Mouse (Mus musculus): ENCODE data around the gene Lipa. TPM values are rescaled to one million over a fixed set of nuclear protein-coding genes. Genes with fewer than 3 reads are reported as not detected.

Gene Lipa
- total RNA-seq, 2 experiments from 2014 or later, result 118 to 120 TPM

DNA sequence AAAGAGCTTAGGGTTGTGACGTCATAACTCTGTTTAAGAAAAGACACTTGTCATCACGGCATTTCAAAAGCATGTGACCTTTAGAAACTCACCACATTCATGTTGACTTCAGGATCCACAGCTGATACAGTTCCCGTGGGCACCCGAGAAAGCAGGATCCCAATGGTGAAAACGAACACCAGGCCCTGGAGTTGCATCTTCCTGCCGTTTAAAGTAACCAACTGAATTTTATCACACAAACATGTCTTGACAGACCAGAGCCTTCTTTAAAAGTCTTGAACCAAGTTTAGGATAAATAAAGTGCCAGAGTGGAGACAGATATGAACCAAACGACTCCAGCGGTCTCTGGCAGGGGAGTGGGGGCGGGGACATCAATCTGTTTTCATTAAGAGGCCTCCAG, 2.6 kb downstream of the Lipa start:
- no peak for DNase-seq (ENCODE audit: low spot score in 2 of 2)

DNA sequence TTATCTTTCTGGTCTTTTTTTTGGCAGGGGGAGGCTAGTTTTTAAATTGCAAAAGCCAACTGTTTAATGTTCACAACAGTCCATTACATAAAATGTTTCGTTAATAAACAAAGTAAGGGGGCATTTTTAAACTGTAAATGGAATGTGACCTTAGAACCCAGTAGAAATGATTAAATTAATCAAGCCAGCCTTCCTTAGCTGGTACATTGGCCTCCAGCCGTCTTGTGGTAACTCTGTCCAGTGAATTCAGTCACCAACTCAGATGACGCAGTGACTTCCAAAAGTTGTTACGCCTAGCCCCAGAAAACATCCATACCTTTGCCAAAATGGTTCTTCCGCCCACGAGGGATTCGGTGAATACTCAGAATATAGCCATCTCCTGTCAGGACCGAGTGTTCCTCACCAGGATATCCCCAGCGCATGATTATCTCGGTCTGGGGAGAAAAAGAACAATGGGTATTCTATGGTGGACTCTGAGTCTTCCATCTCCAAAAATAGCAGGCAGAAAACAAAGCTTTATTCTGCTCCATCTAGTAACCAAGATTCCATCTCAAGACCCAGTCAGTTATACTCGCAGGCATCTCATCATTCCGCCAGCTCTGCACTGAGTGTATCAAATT, 4.1 kb downstream of the Lipa start:
- DNase-seq (ENCODE audit: low spot score in 2 of 2), result no peak

DNA sequence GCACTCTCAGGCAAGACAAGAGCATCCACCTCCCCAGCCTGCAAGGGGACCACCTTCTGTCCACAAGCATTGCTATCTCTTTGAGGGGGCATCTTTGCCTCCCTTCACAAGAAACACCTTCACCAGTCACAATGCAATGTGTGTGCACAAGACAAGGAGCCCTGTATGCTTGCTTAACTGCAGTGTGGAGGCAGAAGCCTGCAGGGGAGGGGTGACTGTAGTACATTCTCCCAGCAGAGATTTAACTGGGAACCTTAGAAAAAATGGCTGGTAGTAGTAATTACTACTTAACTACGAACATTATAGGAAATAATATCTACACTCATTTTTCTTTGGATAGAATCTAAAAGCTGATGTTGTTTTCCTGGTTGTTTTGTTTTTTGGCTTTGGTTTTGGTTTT, 5.3 kb downstream of the Lipa start:
- no peak for DNase-seq (ENCODE audit: low spot score in 2 of 2)

DNA sequence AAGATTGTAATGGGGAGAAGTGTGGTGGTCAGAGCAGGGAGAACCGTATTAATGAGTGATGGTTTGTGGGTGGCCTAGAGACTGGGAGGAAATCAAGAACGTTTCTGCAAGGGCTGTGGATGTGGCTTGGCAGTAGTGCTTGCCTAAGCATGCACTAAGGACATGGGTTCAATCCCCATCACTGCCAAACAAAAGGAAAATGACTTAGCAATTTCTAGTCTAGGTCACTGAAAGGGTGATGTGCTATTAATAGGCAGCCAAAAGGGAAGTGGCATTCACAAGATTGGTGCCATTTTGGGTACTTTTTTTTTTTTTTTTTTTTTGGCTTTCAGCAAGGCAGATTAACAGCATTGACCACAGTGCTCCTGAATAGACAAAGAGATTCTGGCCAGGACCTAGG, 5.9 kb downstream of the Lipa start:
- DNase-seq (ENCODE audit: low spot score in 2 of 2), result no peak

DNA sequence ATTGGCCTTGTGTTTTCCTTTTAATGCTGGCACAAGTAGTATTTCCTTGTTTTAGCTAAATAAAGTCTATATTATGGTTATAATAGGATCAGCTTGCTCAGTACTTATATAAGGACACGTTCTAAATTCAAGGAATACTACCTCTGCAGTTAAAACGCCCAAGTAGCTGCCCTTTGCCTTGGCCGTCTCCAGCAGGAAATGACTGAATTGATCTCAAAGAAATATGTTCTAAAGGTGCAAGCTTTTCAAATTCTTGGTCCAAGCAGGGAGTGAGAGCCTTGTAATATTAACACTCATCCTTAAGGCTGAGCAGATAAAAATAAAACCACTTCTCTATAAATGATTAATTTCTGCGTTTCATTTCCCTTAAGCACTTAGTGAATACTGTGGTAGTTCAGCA, 7.2 kb downstream of the Lipa start:
- no peak for DNase-seq (ENCODE audit: low spot score in 2 of 2)

DNA sequence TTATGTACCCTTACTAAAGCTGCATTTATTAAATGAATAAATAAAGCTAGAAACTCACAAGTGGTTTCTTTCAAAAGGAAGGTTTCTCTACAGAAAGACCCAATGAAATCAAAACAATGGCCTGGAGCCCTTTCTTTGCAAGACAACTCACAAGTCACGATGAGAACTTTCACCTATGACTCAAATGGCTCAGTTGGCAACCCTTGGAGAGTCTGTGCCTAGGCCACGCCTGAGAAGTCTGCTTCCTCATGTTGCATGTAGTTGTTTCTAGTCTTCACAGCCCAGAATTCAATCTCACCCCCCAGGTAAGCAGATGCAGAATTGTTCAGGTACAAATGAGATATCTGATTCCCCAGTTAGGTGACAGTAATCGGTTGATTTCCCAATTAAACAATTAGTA, 7.6 kb downstream of the Lipa start:
- no peak for DNase-seq (ENCODE audit: low spot score in 2 of 2)

DNA sequence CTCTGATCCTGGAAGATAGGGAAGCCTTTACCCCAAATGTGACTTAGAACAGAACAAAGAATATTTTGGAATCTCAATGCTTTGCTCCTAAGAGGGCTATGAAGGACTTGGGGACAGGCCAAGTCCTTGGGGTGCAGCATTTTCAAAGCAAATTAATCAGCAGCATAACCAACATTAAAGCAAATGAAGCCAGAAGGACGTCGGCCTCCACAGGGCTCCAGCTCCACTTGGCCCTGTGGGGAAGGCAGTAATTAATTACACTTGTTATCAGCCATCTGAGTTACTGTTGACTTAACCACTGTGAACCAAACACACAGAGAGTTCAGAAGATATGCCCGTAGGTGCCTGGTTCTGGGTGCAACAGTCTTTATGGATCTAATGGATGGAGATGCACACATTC, 8.5 kb downstream of the Lipa start:
- no peak for DNase-seq (ENCODE audit: low spot score in 2 of 2)

DNA sequence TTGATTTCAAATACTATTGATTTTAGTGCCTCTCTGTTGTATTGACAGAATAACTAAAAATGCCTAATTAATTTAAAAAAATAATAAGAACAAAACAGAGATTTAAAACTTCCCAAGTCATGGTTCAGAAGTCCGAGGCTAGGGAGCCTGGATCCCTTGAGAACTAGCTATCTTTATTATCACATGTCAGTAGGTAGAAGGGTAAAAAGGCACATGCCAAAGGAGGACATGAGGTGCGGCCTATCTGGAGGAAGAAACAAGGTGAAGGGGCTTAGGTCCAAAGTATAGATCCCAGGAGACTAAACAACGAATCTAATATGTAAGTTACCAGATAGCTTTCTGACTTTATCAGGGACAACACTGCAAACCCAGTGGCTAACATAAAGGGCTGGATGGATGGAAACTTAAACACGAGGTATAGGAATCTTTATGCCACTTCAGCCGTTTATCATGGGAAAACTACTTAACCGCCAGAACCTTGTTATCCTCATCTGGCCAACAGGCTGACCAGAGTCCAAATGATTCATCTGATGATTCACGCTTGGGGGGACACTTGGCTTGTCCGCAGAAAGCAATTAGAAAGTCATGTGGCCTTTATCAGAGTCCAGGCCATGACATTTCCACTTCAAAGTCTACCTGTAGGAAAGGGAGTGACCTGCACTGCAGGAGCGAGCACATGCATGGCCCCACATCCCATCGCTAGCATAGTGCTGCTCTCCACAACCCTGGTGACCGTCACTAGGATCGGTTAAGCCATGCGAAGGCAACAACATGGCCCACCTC, 9.3 kb downstream of the Lipa start:
- no peak for DNase-seq (ENCODE audit: low spot score in 2 of 2)

DNA sequence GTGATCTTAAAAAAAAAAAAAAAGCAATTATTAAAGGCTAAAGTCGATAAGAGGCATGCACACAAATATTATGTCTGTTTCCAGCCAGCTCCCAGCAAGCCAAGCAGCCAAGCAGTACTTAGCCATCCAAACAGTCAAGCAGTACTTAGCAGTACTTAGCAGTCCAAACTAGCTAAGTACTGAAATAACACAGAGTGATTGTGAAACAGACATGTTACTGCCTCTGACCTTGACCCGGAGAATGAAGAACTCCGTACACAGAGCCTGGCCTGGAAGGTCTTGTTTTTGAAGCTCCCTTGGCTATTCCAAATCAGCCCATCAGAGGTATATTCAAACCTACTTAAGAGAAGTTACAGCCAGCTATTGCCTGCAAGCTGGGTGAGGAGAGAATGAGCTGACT, 10.1 kb downstream of the Lipa start:
- DNase-seq (ENCODE audit: low spot score in 2 of 2), result no peak

DNA sequence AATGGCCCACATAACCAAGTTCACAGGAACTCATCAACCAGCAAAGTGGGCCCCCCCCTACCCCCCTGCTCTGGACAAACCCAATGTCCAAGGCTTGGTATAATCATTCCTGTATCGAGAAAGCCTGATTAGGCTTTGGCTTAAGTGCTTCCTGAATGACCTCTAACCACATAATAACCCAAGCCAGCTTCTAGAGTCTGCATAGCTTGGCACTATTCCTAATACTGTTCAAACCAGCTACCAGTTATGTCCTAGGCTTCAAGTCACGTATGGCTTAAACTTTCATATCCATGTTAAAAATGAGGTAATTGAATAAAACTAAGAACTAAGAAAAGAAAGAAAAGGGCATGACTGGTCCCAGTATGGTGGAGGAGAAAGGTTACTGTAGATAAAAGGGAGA, 10.9 kb downstream of the Lipa start:
- no peak for DNase-seq (ENCODE audit: low spot score in 2 of 2)

DNA sequence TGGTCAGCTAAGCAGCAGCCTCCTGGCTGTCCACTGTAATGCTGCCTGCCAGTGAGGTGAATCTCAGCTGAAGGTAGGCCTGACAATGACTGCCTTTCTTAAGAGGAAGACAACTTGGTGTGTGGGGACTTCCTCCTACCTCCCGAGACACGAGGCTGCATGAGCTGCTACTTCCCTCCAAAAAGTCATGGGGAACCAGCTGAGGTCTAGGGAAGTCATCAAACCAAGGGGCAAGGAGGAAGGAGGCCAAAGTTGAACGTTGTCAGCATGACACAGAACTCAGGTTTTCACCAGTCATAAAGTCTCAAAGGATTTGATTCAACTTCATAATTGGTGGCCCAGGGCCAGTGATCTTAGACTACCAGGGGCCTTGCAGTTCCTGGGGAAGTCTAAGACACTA, 11.6 kb downstream of the Lipa start:
- DNase-seq (ENCODE audit: low spot score in 2 of 2), result no peak

DNA sequence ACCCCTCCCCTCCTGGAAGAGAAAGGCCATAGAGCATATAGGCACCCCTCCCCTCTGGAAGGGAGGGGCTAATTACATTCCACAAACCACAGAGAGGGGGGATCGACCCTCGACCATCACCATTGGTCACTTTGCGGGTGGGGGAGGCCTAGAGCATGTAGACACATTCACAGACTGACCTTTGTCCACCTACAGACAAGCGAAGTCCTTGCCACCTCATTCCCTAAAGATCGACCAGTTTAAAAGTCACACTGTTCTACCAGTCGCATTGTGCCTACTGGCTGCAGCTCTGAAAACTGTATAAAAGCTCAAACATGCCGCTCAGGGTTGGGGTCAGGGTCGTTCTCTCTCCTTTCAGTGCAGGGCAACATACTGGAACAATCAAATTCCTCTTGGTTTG, 15.7 kb downstream of the Lipa start:
- no peak for DNase-seq (ENCODE audit: low spot score in 2 of 2)

DNA sequence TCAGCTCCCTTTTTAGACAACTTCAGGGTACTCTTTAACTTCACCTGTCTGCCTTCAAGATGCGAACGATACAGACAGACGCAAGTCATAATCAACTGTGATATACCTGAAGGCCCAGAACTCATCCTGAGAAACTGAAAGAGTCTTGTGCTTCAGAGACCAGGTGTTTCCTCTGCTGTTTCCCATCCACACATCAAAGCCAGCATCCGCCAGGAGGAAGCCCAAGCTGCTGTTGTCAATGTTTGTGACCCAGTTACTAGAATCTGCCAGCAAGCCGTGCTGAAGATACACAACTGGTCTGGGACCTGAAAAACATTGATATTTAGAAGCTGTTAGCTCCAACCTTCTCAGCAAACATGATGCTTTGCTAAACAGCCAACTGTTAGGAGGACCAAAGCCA, 16.6 kb downstream of the Lipa start:
- DNase-seq (ENCODE audit: low spot score in 2 of 2), result no peak

DNA sequence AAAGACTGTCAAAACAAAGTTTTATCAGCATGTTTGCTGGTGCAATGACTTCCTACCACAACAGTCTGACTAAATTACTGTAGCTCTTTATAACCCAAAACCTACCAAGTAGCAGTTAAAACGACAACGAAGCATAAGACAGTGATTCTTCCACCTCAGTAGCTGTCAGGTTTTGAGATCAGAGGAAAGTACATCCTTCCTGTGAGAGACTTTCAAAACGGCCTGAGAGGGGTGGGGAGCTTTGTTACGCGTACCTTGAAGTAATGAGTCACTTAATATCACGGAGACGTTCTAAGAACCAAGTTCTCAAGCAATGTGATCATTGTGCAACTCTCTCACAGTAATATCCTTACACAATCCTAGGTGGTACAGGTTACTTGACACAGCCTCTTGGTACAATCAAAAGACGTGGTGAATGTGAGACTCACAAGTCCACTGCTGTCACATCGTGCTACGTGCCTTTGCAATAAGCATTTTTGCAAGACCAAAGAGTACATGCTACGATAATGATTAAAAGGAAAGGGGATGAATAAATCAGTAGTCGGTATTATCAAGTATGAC, 22.0 kb downstream of the Lipa start:
- no peak for DNase-seq (ENCODE audit: low spot score in 2 of 2)

DNA sequence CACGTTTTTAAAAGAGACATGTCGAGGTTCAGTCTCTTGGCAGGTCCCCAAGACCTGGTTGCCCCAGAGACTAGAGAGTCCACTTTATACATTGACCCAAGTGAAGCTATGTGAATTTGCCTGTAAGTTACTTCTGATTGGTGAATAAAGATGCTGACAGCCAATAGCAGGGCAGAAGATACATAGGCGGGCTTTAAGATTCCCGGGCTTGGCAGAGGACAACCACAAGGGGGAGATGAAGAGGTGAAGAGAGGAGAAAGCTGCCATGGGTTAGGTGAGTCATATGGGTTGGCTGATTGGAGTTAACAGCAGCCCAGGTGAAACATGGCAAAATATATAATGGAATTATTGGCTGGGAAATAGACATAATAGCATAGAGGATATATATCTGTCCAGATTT, 26.5 kb downstream of the Lipa start:
- DNase-seq (ENCODE audit: low spot score in 2 of 2), result peak in 1 of 2 experiments; percentile 57

DNA sequence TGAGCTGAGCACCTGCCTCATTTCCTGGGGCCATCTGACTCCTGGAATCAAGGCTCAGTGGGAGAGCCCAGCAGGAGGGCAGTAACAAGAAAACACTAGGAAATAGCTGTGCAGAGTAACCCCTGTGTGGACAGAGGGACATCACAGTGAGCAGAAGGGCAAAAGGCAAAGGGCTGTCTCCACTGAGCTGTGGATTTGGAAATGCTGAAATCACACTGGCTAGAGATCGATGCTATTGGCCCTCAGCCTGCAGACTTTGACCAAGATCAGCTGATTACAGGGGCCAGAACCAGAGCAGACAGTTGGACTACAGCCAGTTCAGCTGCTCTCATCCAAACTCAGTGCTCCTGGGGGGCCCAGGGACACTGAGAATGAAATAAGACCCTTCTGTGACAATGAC, 30.9 kb downstream of the Lipa start:
- DNase-seq (ENCODE audit: low spot score in 2 of 2), result no peak

DNA sequence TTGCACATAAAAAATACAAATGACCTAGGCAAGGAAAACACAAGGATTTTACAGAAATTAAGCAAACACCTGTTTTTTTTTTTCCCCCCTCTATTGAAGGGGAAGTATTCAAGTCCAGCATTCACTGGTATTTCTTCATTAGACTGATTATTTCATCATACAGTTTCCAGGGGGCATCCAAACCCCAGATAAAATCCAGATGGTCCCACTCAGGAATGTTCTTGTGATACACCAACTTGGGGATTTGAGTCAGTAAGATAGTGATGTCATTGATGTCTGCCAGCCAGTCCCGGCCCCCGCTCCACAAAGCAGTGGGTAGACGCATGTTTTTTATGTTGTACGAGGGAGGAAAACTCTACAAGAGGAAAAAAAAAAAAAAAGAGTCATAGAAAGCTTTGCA, 33.4 kb downstream of the Lipa start:
- DNase-seq (ENCODE audit: low spot score in 2 of 2), result no peak

DNA sequence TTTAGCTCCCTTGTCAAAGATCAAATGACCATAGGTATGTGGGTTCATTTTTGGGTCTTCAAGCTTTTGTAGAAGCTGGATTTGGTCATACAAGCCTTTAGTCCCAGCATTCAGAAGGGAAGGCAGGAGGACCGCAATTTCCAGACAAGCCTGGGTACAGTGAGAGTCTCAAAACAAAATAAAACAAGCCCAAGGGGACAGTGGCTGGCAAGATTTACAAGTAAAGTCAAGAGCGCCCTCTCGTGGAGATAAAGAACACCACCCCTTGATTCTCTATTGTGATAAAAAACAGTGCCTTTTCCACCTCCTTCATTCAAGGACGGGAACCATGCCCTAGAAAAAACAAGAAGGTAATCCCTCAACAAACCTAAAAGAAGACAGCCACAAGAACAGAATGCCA, 43.7 kb downstream of the Lipa start:
- no peak for DNase-seq (ENCODE audit: low spot score in 2 of 2)

DNA sequence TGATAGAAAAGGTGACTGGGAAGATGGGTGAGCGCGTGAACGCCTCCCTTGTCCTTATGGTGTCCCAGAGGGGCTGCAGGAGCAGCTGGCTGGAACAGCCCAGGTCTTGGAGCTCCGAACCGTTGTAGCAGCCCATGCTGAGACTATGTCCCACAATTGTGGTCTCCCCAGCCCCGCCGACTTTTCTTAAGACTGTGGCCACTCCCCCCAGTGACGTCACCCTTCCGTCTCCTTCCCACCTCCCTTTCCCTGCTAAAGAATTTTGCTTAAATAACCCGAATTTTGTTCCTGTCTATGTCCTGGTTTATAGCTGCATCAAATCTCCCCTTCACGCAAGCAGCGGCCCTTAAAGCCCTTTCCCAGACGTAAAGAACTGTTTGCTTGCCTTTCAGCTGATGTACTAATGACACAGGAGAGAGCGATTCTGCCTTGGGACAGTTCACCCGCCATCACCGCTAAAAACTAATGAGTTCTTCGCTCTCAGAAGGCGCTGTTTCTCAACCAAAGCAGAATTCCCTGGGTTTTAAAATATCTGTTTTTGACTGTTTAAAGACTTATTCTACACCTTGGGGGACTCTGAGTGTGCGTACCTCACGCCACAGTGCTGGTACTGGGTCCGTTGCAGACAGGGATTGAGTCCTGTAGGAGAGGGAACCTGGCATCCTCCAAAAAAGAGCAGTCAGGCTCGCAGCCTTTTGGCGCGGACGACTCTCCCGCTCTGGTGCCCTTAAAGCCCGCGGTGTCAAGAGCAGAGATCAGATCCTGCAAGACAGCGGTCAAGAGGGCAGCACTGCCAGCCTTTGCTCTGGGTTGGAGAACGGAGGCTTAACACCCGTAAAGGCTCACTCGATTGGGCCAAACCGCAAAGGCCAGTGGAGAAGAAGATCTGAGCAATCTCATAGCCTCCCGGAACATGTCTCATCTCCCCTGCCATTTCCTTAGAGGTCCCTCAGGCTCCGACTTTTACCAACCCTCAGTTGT, 52.0 kb downstream of the Lipa start, which contains the start of gene Ch25h:
Ch25h (minus strand) TSS at position 174 of the 981 bp plus-strand sequence.
- DNase-seq (ENCODE audit: low spot score in 2 of 2), result no peak

DNA sequence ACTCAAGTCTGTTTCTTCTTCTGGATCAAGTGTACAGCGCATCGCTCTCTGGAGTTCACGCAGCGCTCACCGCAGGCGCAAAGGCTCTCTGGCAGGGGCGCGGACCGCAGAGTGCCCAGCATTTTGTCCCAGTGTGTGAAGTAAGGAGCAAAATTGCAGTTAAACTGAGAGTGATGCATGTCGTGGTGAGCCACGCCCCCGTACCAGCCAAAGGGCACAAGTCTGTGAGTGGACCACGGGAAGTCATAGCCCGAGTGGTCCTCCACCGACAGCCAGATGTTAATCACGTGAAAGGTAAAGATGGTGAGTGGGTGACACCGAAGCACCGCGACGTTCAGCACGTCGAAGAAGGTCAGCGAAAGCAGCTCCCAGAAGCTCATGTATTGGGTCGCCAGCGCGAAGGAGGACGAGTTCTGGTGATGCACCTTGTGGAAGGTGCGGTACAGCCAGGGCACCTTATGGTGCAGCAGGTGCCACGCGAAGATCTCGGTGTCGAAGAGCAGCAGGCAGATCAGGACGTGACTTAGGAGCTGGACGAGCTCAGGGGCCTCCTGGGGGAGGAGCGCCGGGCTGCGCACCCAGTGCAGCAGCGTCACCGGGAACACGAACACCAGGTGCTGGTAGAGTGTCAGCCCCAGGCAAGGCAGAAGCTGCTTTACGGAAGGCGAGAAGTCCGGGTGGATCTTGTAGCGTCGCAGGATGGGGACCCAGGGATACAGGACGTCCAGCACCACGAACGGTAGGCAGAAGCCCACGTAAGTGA, 52.9 kb downstream of the Lipa start:
- DNase-seq (ENCODE audit: low spot score in 2 of 2), result no peak

DNA sequence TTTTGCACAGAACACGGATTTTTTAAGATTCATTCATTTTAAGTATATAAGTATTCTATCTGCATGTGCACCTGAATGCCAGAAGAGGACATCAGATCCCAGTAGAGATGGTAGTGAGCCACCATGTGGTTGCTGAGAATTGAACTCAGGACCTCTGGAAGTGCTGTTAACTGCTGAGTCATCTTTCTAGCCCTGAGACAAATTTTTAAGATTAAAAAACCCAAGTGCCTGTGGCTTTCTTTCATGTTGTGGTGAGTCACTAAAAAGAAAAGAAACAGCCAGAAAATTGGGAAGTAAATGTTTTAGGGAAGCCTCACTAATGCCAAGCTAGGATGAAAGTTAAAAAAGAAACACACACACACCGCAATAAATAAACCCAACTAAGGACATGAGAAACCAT, 55.6 kb downstream of the Lipa start:
- DNase-seq (ENCODE audit: low spot score in 2 of 2), result no peak

Data from adrenal gland, postnatal 4 days (tissue).